Mouse (Mus musculus): ENCODE data around the gene Ccdc134. TPM values are rescaled to one million over a fixed set of nuclear protein-coding genes. Genes with fewer than 3 reads are reported as not detected.

The Ccdc134 gene
- total RNA-seq, 1 experiment from 2014 or later, result 28.6 TPM

DNA sequence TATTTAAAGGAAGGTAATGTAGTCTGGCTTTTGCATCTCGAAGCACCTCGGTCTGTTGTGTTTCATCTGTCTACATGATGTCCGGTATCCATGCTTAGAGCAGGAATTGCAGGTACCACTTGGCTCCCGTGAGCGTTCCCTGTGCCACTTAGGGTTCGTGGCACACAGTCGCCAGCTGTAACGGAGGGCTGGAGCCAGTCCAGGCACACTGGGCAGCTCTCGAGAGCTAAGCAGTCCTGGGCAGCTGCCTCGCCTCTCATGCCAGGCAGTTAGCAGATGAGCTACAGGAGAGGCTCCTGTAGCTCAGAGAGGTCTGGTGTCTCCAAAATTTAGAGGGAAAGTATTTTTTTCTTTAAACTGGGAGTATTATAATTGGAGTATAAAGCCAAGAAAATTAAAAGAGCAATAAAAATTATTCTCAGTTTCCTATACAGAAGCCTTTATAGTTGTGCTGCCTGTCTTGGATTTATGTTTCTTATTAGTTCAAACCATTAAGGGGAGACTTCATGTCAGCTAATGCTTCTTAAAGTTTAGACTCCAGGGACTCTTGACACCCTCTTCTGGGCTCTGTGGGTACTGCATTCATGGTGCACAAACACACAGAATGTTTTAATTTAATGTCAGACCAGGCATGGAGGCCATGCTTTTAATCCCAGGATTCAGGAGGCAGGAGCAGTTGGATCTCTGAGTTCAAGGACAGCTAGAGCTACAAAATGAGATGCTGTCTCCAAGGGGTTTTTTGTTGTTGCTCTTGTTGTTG lies 60.9 kb downstream of the Ccdc134 start:
- no peak for ATAC-seq (replicated peaks; ENCODE audit: insufficient number of reproducible peaks, low FRiP score, low TSS enrichment, poor library complexity, severe bottlenecking)

Other genes starting within 250 kb of the Ccdc134 start
- 7.9 to 13.7 TPM (median 8.1 TPM) in 3 replicates for gene Polr3h, start 201.7 kb upstream of the Ccdc134 start, total RNA-seq (2017)
- 0.19 TPM in 1 of 3 replicates, not detected in the others for gene Csdc2, start 191.2 kb upstream of the Ccdc134 start, total RNA-seq (2017)
- gene Pmm1, start 167.0 kb upstream of the Ccdc134 start, total RNA-seq (2017), result 6.8 to 24.4 TPM (median 11.1 TPM) in 3 replicates
- not detected in 3 replicates for gene 1700029P11Rik, start 147.4 kb upstream of the Ccdc134 start, total RNA-seq (2017)
- 37.3 to 62.6 TPM (median 61.9 TPM) in 3 replicates for gene Xrcc6, start 140.1 kb upstream of the Ccdc134 start, total RNA-seq (2017)
- gene Desi1, start 94.1 kb upstream of the Ccdc134 start, total RNA-seq (2017), result 3.2 to 7.3 TPM (median 4.8 TPM) in 3 replicates
- 111 to 112 TPM (median 112 TPM) in 3 replicates for gene Snu13, start 80.3 kb upstream of the Ccdc134 start, total RNA-seq (2017)
- gene 4930407I10Rik, start 68.8 kb upstream of the Ccdc134 start, total RNA-seq (2017), result not detected in 3 replicates
- gene Mei1, start 57.9 kb upstream of the Ccdc134 start, total RNA-seq (2017), result not detected in 3 replicates
- 43.2 to 64.7 TPM (median 49.7 TPM) in 3 replicates for gene Srebf2, start 19.3 kb downstream of the Ccdc134 start, total RNA-seq (2017)
- not detected in 3 replicates for gene Shisa8, start 84.9 kb downstream of the Ccdc134 start, total RNA-seq (2017)
- 13.6 to 19.3 TPM (median 17.9 TPM) in 3 replicates for gene Tnfrsf13c, start 96.4 kb downstream of the Ccdc134 start, total RNA-seq (2017)
- not detected in 3 replicates for gene Cenpm, start 116.8 kb downstream of the Ccdc134 start, total RNA-seq (2017)
- not detected in 3 replicates for gene 1500009C09Rik, start 124.5 kb downstream of the Ccdc134 start, total RNA-seq (2017)
- gene Sept3, start 147.0 kb downstream of the Ccdc134 start, total RNA-seq (2017), result 0.48 TPM in 1 of 3 replicates, not detected in the others
- gene Wbp2nl, start 171.0 kb downstream of the Ccdc134 start, total RNA-seq (2017), result not detected in 3 replicates
- 155 to 216 TPM (median 169 TPM) in 3 replicates for gene Naga, start 211.0 kb downstream of the Ccdc134 start, total RNA-seq (2017)
- gene Pheta2, start 211.0 kb downstream of the Ccdc134 start, total RNA-seq (2017), result 6.1 to 11.4 TPM (median 7.8 TPM) in 3 replicates
- 57.5 to 129 TPM (median 113 TPM) in 3 replicates for gene Smdt1, start 211.0 kb downstream of the Ccdc134 start, total RNA-seq (2017)
- 139 to 263 TPM (median 256 TPM) in 3 replicates for gene Ndufa6, start 226.4 kb downstream of the Ccdc134 start, total RNA-seq (2017)

Data from monocyte, adult 5-6 weeks (primary cell).